Mouse (Mus musculus) liver (tissue): ENCODE results near the gene Gsc2.
"Not testable (repeated sequence)": the region's sequence is repeated elsewhere in the genome, so short reads cannot be mapped to it uniquely, and the experiment has no call there.

ENCODE experiments used
- DNase-seq: peaks from one replicate; pipeline ENCODE4 v3.0.0-alpha.2; 2020; ENCODE audit warnings: mixed read lengths

The Gsc2 gene

GRCm38 (mm10) chr16:17914307-17915249 lies at the start of gene Gsc2:
Gsc2 (minus strand) TSS chr16:17915059.
- DNase-seq = peak; percentile 29

DNA sequence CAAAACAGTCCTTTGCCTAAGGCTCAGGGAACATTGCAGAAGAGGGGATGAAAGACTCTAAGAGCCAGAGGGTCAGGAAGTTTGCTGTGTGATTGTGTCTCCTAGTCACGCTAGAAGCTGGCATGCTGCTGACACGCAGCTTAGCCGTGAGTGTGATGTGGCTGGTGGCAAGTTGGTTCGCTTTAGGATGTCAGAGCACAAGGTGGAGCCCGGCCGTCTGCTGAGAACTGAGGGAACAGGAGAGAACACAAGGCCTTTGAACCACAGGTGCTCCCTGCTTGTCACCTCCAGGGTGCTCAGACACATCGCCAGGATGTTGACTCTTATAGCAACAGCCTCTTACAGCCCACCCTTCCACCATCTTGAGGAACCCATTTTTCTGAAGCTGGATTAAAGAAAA lies 47.2 kb upstream of the Gsc2 start:
- no peak for DNase-seq

- DNase-seq = not testable (repeated sequence)
Observed at GRCm38 (mm10) chr16:17956052-17956638, 41.3 kb upstream of the Gsc2 start.

- DNase-seq = no peak
Observed at GRCm38 (mm10) chr16:17951618-17952017, 36.8 kb upstream of the Gsc2 start.

- DNase-seq = no peak
Observed at GRCm38 (mm10) chr16:17950068-17950467, 35.2 kb upstream of the Gsc2 start.

DNA sequence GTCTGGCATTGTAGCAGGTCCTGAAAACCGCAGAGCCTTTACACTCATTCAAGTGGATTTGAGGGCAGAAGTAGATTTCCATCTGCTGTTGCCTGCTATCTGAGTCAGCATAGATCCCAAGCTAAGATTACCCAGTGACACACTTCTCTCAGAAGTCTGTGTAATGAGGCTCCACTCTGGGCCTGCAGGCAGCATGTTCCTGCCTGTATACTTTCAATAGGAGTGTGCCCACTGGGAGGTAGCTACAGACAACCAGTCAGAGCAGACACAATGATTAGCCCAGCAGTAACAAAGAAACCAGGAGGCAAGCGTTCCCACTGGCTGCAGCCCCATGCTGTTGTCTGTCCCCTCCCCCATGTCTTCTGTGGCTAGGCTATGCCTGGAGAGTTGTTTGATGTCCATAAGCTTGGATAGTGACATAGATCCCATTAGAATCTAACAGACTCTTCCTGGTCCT lies 34.6 kb upstream of the Gsc2 start:
- no peak for DNase-seq

DNA sequence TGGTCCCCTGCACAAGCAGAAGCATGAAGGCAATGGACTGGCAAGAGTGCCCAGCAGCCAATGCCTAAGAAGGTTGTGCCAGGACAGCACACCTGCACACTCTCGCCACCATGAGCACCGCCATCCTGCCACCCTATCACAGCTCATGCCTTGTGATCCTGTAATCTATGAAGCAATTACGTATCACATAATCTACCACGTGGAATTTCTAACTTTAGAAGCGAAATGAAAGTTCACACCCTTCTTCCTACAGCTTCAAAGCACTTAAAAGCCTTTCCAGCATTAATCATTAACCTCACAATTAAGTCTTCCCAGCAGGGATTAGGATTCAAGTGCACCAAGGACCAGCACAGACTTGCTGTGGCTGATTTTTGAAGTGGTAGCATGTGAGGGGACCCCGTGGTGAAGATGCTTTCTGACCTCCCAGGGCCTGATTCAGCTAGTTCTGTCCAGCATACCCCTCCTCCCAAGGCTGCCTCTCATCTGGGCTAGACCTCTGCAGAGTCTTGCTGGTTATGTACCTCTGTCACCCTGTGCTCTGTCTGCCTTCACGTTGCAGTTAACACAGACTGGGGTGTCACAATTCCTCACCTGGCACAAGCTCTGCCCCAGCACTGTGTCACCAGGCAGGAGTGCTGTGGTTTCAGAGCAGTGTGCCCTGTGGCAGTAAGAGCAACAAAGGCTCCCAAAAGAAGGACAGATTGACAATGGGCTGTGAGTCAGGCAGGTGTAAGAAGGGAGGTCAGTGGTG lies 30.4 kb upstream of the Gsc2 start:
- no peak for DNase-seq

- DNase-seq = no peak
Observed at GRCm38 (mm10) chr16:17943466-17943865, 28.6 kb upstream of the Gsc2 start.

DNA sequence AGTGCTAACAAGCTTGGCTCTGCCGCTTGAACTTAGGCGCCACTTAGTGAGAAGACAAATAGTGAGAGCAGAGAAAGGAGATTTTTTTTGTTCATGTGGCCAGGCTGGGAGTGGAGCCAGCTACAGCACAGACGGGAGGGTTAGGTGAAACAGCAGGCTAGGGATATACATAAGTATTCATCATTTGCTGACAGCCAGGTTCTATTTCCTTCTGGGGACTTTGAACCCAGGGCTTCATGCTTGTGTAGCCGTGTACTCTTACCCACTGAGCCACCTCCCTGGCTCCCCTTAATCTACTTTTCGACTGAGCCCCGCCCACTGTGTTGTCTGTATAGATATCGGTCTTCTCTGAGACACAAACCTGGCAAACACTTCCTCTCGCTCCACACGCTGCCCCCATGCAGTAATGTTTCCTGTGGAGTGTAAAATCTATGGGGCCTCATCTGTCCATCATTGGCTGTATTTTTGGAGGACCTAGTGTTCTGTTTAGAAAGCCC lies 24.4 kb upstream of the Gsc2 start:
- DNase-seq = peak; percentile 84

DNA sequence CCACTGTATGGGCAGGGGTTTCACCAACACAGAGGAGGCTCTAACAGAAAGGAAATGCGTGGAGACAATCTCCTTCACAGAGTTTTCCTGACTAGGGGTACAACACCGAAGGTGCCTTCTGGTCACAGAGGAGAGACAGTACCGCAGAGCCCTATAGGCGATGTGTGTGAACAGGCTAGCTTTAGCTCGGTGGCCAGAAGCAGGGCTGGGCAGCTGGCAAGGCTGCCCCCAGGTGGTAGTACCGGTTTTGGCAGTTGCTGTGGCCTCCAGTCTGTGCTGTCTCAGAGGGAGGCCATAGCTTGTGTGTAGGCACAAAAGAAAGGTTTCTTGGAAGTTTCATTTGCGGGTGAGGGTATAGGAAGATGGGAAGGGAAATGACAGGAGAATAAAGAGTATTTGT lies 24.0 kb upstream of the Gsc2 start:
- peak; percentile 87 for DNase-seq

DNA sequence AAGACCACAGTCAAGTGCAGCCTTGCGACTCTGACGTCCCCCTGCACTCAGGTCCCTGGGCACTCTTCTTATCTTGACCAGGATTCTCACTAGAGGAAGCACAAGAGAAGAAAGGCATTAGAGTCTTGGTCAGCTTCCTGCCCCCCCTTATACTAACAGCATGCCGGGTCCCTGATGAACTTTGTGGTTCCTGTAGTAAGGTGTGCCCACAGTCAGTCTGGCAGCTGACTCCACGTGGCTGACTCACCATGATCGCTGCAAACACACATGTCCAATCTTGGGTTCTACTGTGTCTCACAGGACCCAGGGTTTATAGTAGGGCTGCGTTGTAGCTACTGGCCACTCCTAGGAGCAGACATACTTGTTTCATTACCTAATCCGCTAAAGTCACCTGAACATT lies 23.3 kb upstream of the Gsc2 start:
- DNase-seq = no peak

- DNase-seq = no peak
Observed at GRCm38 (mm10) chr16:17936776-17937175, 21.9 kb upstream of the Gsc2 start.

- no peak for DNase-seq
Observed at GRCm38 (mm10) chr16:17934445-17934910, 19.6 kb upstream of the Gsc2 start.

GRCm38 (mm10) chr16:17933594-17934444 lies 19.0 kb upstream of the Gsc2 start:
- DNase-seq = peak; percentile 47

DNA sequence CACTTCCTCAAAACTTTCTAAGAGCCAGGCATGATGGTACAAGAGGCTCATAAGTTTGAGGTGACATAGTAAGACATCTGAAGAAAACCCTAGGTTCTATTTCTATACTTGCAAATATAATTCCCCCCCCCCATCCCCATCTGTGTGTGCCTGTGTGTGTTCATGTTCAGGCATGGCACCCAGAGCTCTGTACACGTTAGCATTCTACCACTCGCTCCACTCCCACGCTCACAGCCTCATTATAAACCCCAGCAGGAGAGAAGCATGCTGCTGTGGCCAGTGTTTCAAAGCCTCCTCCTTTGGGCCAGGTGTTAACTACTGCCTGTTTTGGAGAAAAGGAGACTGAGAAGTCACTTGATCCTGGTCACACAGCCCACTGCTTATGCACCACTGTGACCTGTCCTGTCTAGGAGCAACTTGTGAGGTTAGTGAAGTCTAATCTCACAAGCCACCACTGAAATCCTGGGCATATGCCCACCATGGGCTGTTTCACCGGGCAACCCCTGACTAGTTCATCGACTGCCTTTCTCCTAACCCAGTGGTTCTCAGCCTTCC lies 17.1 kb upstream of the Gsc2 start:
- no peak for DNase-seq

- DNase-seq = no peak
Observed at GRCm38 (mm10) chr16:17929631-17930030, 14.8 kb upstream of the Gsc2 start.

- no peak for DNase-seq
Observed at GRCm38 (mm10) chr16:17929211-17929610, 14.4 kb upstream of the Gsc2 start.

- peak; percentile 83 for DNase-seq
Observed at GRCm38 (mm10) chr16:17928627-17929104, 13.8 kb upstream of the Gsc2 start.

- peak; percentile 95 for DNase-seq
Observed at GRCm38 (mm10) chr16:17928087-17928580, 13.3 kb upstream of the Gsc2 start, which contains the start of gene Slc25a1. Slc25a1 (minus strand) TSS chr16:17928219.

GRCm38 (mm10) chr16:17927351-17928082 lies 12.7 kb upstream of the Gsc2 start:
- DNase-seq = peak; percentile 49

DNA sequence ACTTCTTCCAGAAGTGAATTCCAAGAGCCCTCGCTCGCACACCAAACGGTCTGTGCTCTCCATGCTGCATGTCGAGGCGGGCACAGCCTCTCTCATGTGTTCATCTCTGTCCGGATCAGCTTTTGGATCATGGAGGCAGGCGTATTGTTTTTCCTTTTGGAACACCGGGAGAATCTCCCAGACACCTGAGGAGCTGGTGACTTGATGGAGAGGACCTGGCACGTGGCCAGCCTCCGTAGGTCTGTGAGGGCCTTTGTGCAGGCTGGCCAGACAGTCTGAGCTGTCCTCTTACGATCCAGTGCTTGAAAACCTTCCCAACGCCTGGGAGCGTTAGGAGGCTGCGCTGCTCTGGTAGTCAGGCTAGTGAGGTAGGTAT lies 7.3 kb upstream of the Gsc2 start:
- no peak for DNase-seq
